ENCODE assay signal across 14 mouse cellular contexts in genomic region chr3:47863591-47863990, GRCm38 (mm10).
DNase-seq lines count a peak whose midpoint lies in the region; ATAC-seq and TF ChIP-seq lines count a peak whose summit lies in the region.
"Had no signal": no experiment of that assay in that cellular context is flagged by ENCODE, and none has a peak within 500 bp of the region (broad histone marks: within the 10 kb centered on the region; RNA-seq: fewer than 3 reads in every experiment).

No protein-coding gene starts in this region.

- 56% methylated on average over 1 of the region's 1 CpGs for WGBS in stomach, postnatal 0 days

- H3K4me3 ChIP-seq in stomach, postnatal 0 days (ENCODE audit: low read depth, low read length), result no peak overlapping the region
- H3K4me3 ChIP-seq: hindbrain, embryonic 13.5 days had no signal

- no peaks in the 10 kb centered on the region for H3K27me3 ChIP-seq in stomach, postnatal 0 days (ENCODE audit: control insufficient read depth, insufficient read depth, low read length)
- H3K27me3 ChIP-seq: CH12.LX; hindbrain, embryonic 13.5 days had no signal

- H3K36me3 ChIP-seq in stomach, postnatal 0 days (ENCODE audit: control insufficient read depth, insufficient read depth, low read length), result no peaks in the 10 kb centered on the region
- H3K36me3 ChIP-seq: hindbrain, embryonic 13.5 days had no signal

- H3K9me3 ChIP-seq in stomach, postnatal 0 days (ENCODE audit: control insufficient read depth, low read length), result no peaks in the 10 kb centered on the region
- H3K9me3 ChIP-seq: hindbrain, embryonic 13.5 days had no signal

- H3K4me1 ChIP-seq in stomach, postnatal 0 days (replicated peaks; ENCODE audit: control insufficient read depth, insufficient read depth), result no peaks in the 10 kb centered on the region
- H3K4me1 ChIP-seq: hindbrain, embryonic 13.5 days had no signal

- H3K27ac ChIP-seq in stomach, postnatal 0 days (replicated peaks), result no peak overlapping the region
- H3K27ac ChIP-seq: hindbrain, embryonic 13.5 days had no signal

- no peak for TF ChIP-seq CTCF in stomach, postnatal 0 days (IDR thresholded peaks at IDR 0.05; ENCODE audit: low read depth)

- no peak for TF ChIP-seq EP300 in stomach, postnatal 0 days (optimal IDR thresholded peaks at IDR 0.05)

- peak; percentile 21 for DNase-seq in right cerebral cortex, adult 18-20 months
- no peak for DNase-seq in right cerebral cortex, postnatal 14 days
- DNase-seq in cerebellum, postnatal 25 days, result peak; percentile 40 to 65
- peak; percentile 5 to 59 for DNase-seq in layer of hippocampus, postnatal 14 days (ENCODE audit: low spot score in 2 of 2)
- DNase-seq in embryo, embryonic 10.5 days (ENCODE audit: low spot score), result no peak
- no peak for DNase-seq in ovary, adult 18-20 months (ENCODE audit: low spot score)
- DNase-seq in stomach, postnatal 0 days (ENCODE audit: low spot score), result no peak
- DNase-seq: adrenal gland, postnatal 36 days; kidney, adult 8-10 months; liver, postnatal 0 days; thymus, adult 2 months had no signal

- H3K9ac ChIP-seq in stomach, postnatal 0 days (ENCODE audit: low read length), result no peak overlapping the region
- H3K9ac ChIP-seq: hindbrain, embryonic 13.5 days; liver, postnatal 0 days had no signal

- H3K4me2 ChIP-seq in stomach, postnatal 0 days (replicated peaks; ENCODE audit: low read depth), result no peak overlapping the region
- H3K4me2 ChIP-seq: heart, embryonic 11.5 days; hindbrain, embryonic 13.5 days had no signal

- ATAC-seq in stomach, postnatal 0 days (ENCODE audit: low FRiP score, low TSS enrichment), result no peak
- ATAC-seq: liver, postnatal 0 days had no signal

Comparison
In these comparisons a context has a peak if more than half of its experiments do, and no peak if none do; other contexts are left out.
1. DNase-seq: peak in right cerebral cortex, adult 18-20 months (single experiment), cerebellum, postnatal 25 days (2 of 2) and layer of hippocampus, postnatal 14 days (2 of 2); none in right cerebral cortex, postnatal 14 days (single experiment), embryo, embryonic 10.5 days (single experiment), ovary, adult 18-20 months (single experiment) and stomach, postnatal 0 days (single experiment).